Mouse (Mus musculus) neural tube, embryonic 11.5 days (tissue): ENCODE measurements around the gene Tex21. TPM values are rescaled to one million over a fixed set of nuclear protein-coding genes. Genes with fewer than 3 reads are reported as not detected.

Experiments used
- ATAC-seq: fragments of 200-750 bp; cut with Nextera tagmentation; 2 replicates; pipeline ENCODE4 v1.8.0; 2017; ENCODE audit warnings: moderate number of reproducible peaks, mild to moderate bottlenecking, moderate TSS enrichment, moderate library complexity; ENCODE audit not compliant: insufficient read depth, low FRiP score, low TSS enrichment
- DNase-seq: peaks from one replicate; pipeline ENCODE4 v3.0.0-alpha.2; 2015; ENCODE audit warnings: low spot score
- H3K27ac ChIP-seq: fragments of 300-500 bp; sonication (generic); 2 replicates; pipeline ENCODE4 v1.5.1; 2014; ENCODE audit warnings: low read depth, mild to moderate bottlenecking, low read length
- H3K27me3 ChIP-seq: fragments of 300-500 bp; sonication (generic); 2 replicates; pipeline ENCODE4 v1.6.1; 2014; ENCODE audit warnings: mild to moderate bottlenecking, low read length, mixed read lengths; ENCODE audit not compliant: control insufficient read depth, insufficient read depth
- H3K36me3 ChIP-seq: fragments of 300-500 bp; sonication (generic); 2 replicates; pipeline ENCODE4 v1.6.1; 2014; ENCODE audit warnings: mild to moderate bottlenecking, low read length, moderate library complexity, mixed read lengths; ENCODE audit not compliant: control insufficient read depth, insufficient read depth
- H3K4me1 ChIP-seq: fragments of 300-500 bp; sonication (generic); 2 replicates; pipeline ENCODE4 v1.6.1; 2014; ENCODE audit warnings: low read length, mixed read lengths; ENCODE audit not compliant: control insufficient read depth, insufficient read depth
- H3K4me2 ChIP-seq: fragments of 300-500 bp; sonication (generic); 2 replicates; pipeline ENCODE4 v1.6.1; 2014; ENCODE audit warnings: low read depth, mild to moderate bottlenecking, moderate library complexity
- H3K4me3 ChIP-seq: fragments of 300-500 bp; sonication (generic); 2 replicates; pipeline ENCODE4 v1.5.1; 2014; ENCODE audit warnings: low read depth, low read length
- H3K9ac ChIP-seq: fragments of 300-500 bp; sonication (generic); 2 replicates; pipeline ENCODE4 v1.6.1; 2014; ENCODE audit warnings: mild to moderate bottlenecking, low read length
- H3K9me3 ChIP-seq: fragments of 300-500 bp; sonication (generic); 2 replicates; pipeline ENCODE4 v1.6.1; 2016; ENCODE audit warnings: low read length; ENCODE audit not compliant: control insufficient read depth
- WGBS: fragments of 180-500 bp; shearing (Covaris S2); extraction: QIAGEN DNeasy Blood & Tissue Kit; methylation state at CpG from one replicate; pipeline ENCODE4 v1.1.7; 2014; 5-methylcytosine and 5-hydroxymethylcytosine counted together
- polyA plus RNA-seq: library from polyadenylated mRNA; unstranded; fragments of >200 nt; fragmentation: Nextera tagmentation; extraction: Ambion mirVana; gene quantifications from 2 replicates; pipeline ENCODE4 v1.2.1, GENCODE M21; 2014

The Tex21 gene
- polyA plus RNA-seq, 1 experiment from 2014 or later: not detected

GRCm38 (mm10) chr12:76253991-76254390 lies 7.4 kb upstream of the Tex21 start:
- 0 out of 2 replicates have a peak, but pooled peaks cover 4% of the 10 kb centered on the region for H3K4me1 ChIP-seq
- no peaks in the 10 kb centered on the region for H3K27me3 ChIP-seq
- H3K4me3 ChIP-seq: no peak overlapping the region
- 81% methylated on average over 8 of the region's 8 CpGs for WGBS
- H3K9ac ChIP-seq: no peak overlapping the region
- H3K27ac ChIP-seq: no peak overlapping the region
- H3K9me3 ChIP-seq: no peaks in the 10 kb centered on the region
- DNase-seq: no peak
- H3K4me2 ChIP-seq: no peak overlapping the region
- no peaks in the 10 kb centered on the region for H3K36me3 ChIP-seq
- ATAC-seq: no peak

- WGBS: 95% methylated on average over 2 of the region's 2 CpGs
- no peak for ATAC-seq
- 0 out of 2 replicates have a peak, but pooled peaks cover 4% of the 10 kb centered on the region for H3K4me1 ChIP-seq
- no peaks in the 10 kb centered on the region for H3K36me3 ChIP-seq
- no peak overlapping the region for H3K4me3 ChIP-seq
- H3K4me2 ChIP-seq: no peak overlapping the region
- no peak for DNase-seq
- H3K27ac ChIP-seq: no peak overlapping the region
- no peak overlapping the region for H3K9ac ChIP-seq
- H3K9me3 ChIP-seq: no peaks in the 10 kb centered on the region
- no peaks in the 10 kb centered on the region for H3K27me3 ChIP-seq
Observed at GRCm38 (mm10) chr12:76253591-76253990, 7.0 kb upstream of the Tex21 start.

GRCm38 (mm10) chr12:76253090-76253489 lies 6.5 kb upstream of the Tex21 start:
- Histone ChIP-seq H3K9me3 (no peaks in the 10 kb centered on the region), H3K4me1 (0 out of 2 replicates have a peak, but pooled peaks cover 4% of the 10 kb centered on the region), H3K4me2 (no peak overlapping the region), H3K4me3 (no peak overlapping the region), H3K36me3 (no peaks in the 10 kb centered on the region), H3K9ac (no peak overlapping the region), H3K27me3 (no peaks in the 10 kb centered on the region), H3K27ac (no peak overlapping the region)
- 100% methylated on average over 1 of the region's 1 CpGs for WGBS
- no peak for DNase-seq
- no peak for ATAC-seq

GRCm38 (mm10) chr12:76244981-76245380 lies 1.6 kb downstream of the Tex21 start:
- Histone ChIP-seq H3K9ac (no peak overlapping the region), H3K4me1 (no peaks in the 10 kb centered on the region), H3K36me3 (no peaks in the 10 kb centered on the region), H3K27me3 (no peaks in the 10 kb centered on the region), H3K4me3 (no peak overlapping the region), H3K4me2 (no peak overlapping the region), H3K27ac (no peak overlapping the region), H3K9me3 (no peaks in the 10 kb centered on the region)
- WGBS: 90% methylated on average over 8 of the region's 8 CpGs
- no peak for DNase-seq
- ATAC-seq: no peak

GRCm38 (mm10) chr12:76241833-76242232 lies 4.7 kb downstream of the Tex21 start:
- no peak for DNase-seq
- 70% methylated on average over 5 of the region's 5 CpGs for WGBS

GRCm38 (mm10) chr12:76241084-76241483 lies 5.5 kb downstream of the Tex21 start:
- Histone ChIP-seq H3K9me3 (no peaks in the 10 kb centered on the region), H3K4me3 (no peak overlapping the region), H3K4me2 (no peak overlapping the region), H3K36me3 (no peaks in the 10 kb centered on the region), H3K9ac (no peak overlapping the region), H3K27me3 (no peaks in the 10 kb centered on the region), H3K27ac (no peak overlapping the region), H3K4me1 (no peaks in the 10 kb centered on the region)
- 93% methylated on average over 3 of the region's 3 CpGs for WGBS
- ATAC-seq (no peak), DNase-seq (no peak)

More at GRCm38 (mm10) chr12:76241833-76242232, 4.7 kb downstream of the Tex21 start:
- Histone ChIP-seq H3K4me1 (no peaks in the 10 kb centered on the region), H3K27me3 (no peaks in the 10 kb centered on the region), H3K36me3 (no peaks in the 10 kb centered on the region), H3K9ac (no peak overlapping the region), H3K4me2 (no peak overlapping the region), H3K4me3 (no peak overlapping the region), H3K9me3 (no peaks in the 10 kb centered on the region), H3K27ac (no peak overlapping the region)
- no peak for ATAC-seq

- Histone ChIP-seq H3K4me3 (no peak overlapping the region), H3K9ac (no peak overlapping the region), H3K27ac (no peak overlapping the region), H3K4me1 (no peaks in the 10 kb centered on the region), H3K9me3 (no peaks in the 10 kb centered on the region), H3K4me2 (no peak overlapping the region), H3K27me3 (no peaks in the 10 kb centered on the region), H3K36me3 (no peaks in the 10 kb centered on the region)
- ATAC-seq: no peak
- WGBS: 95% methylated on average over 3 of the region's 3 CpGs
- no peak for DNase-seq
Observed at GRCm38 (mm10) chr12:76240670-76241069, 5.9 kb downstream of the Tex21 start.

GRCm38 (mm10) chr12:76239839-76240571 lies 6.5 kb downstream of the Tex21 start:
- H3K4me2 ChIP-seq: no peak overlapping the region
- H3K27ac ChIP-seq: no peak overlapping the region
- H3K27me3 ChIP-seq: no peaks in the 10 kb centered on the region
- H3K4me3 ChIP-seq: no peak overlapping the region
- ATAC-seq: no peak
- DNase-seq: no peak
- no peaks in the 10 kb centered on the region for H3K36me3 ChIP-seq
- no peaks in the 10 kb centered on the region for H3K4me1 ChIP-seq
- WGBS: 68% methylated on average over 7 of the region's 7 CpGs
- H3K9ac ChIP-seq: no peak overlapping the region
- H3K9me3 ChIP-seq: no peaks in the 10 kb centered on the region

GRCm38 (mm10) chr12:76239145-76239838 lies 7.3 kb downstream of the Tex21 start:
- Histone ChIP-seq H3K9ac (no peak overlapping the region), H3K4me2 (no peak overlapping the region), H3K9me3 (no peaks in the 10 kb centered on the region), H3K36me3 (no peaks in the 10 kb centered on the region), H3K27ac (no peak overlapping the region), H3K4me1 (no peaks in the 10 kb centered on the region), H3K27me3 (no peaks in the 10 kb centered on the region), H3K4me3 (no peak overlapping the region)
- 80% methylated on average over 10 of the region's 10 CpGs for WGBS
- ATAC-seq (no peak), DNase-seq (no peak)
